Mouse (Mus musculus): ENCODE results near the gene Stpg1. TPM values are rescaled to one million over a fixed set of nuclear protein-coding genes. Genes with fewer than 3 reads are reported as not detected.
A peak's percentile ranks its signal among the peaks of the same experiment; 100 is the strongest.

Gene Stpg1
- polyA plus RNA-seq, 2 experiments = 0.02 TPM; not detected in 1

- peaks cover 71% of the 10 kb centered on the region for H3K27me3 ChIP-seq (ENCODE audit: control insufficient read depth, insufficient read depth, low read length)
- H3K9ac ChIP-seq (replicated peaks) = no peak overlapping the region
- H3K27ac ChIP-seq = no peak overlapping the region
- WGBS (ENCODE audit: insufficient replicate concordance) = 45% methylated on average over 6 of the region's 6 CpGs
- H3K4me2 ChIP-seq (ENCODE audit: low read depth) = no peak overlapping the region
- TF ChIP-seq CTCF (IDR thresholded peaks at IDR 0.05; ENCODE audit: low read depth) (no peak), EP300 (IDR thresholded peaks at IDR 0.05; ENCODE audit: low read depth) (no peak)
- no peak for ATAC-seq (ENCODE audit: insufficient read depth)
- H3K9me3 ChIP-seq (ENCODE audit: control insufficient read depth, low read length) = no peaks in the 10 kb centered on the region
- peaks cover 0 to 3% of the 10 kb centered on the region in 2 experiments; a peak in 2 of 4 replicates for H3K4me1 ChIP-seq (replicated peaks; ENCODE audit: control insufficient read depth in 2 of 2, insufficient read depth in 2 of 2, low read length in 1 of 2)
- no peaks in the 10 kb centered on the region for H3K36me3 ChIP-seq (replicated peaks; ENCODE audit: control insufficient read depth, insufficient read depth, low read depth)
- no peak for DNase-seq (ENCODE audit: low read depth in 3 of 3, low spot score in 3 of 3)
- H3K4me3 ChIP-seq (ENCODE audit: insufficient read depth in 1 of 2, low read depth in 2 of 2, low read length in 2 of 2) = no peak overlapping the region
Observed at GRCm38 (mm10) chr4:135571037-135571550, 76.5 kb downstream of the Stpg1 start.

- no peak for TF ChIP-seq CTCF (IDR thresholded peaks at IDR 0.05; ENCODE audit: low read depth)
- no peak for TF ChIP-seq EP300 (IDR thresholded peaks at IDR 0.05; ENCODE audit: low read depth)
- Histone ChIP-seq H3K9ac (replicated peaks) (no peak overlapping the region), H3K36me3 (replicated peaks; ENCODE audit: control insufficient read depth, insufficient read depth, low read depth) (no peaks in the 10 kb centered on the region), H3K9me3 (ENCODE audit: control insufficient read depth, low read length) (no peaks in the 10 kb centered on the region), H3K4me1 (replicated peaks; ENCODE audit: control insufficient read depth in 2 of 2, insufficient read depth in 2 of 2, low read length in 1 of 2) (peaks cover 0 to 3% of the 10 kb centered on the region in 2 experiments; a peak in 2 of 4 replicates), H3K4me2 (ENCODE audit: low read depth) (no peak overlapping the region), H3K27ac (no peak overlapping the region), H3K4me3 (ENCODE audit: insufficient read depth in 1 of 2, low read depth in 2 of 2, low read length in 2 of 2) (no peak overlapping the region), H3K27me3 (ENCODE audit: control insufficient read depth, insufficient read depth, low read length) (peaks cover 71% of the 10 kb centered on the region)
- 4% methylated on average over 8 of the region's 8 CpGs for WGBS (ENCODE audit: insufficient replicate concordance)
- DNase-seq (ENCODE audit: low read depth in 3 of 3, low spot score in 3 of 3) (no peak), ATAC-seq (ENCODE audit: insufficient read depth) (no peak)
Observed at GRCm38 (mm10) chr4:135572276-135572675, 77.7 kb downstream of the Stpg1 start.

- H3K4me3 ChIP-seq (ENCODE audit: insufficient read depth in 1 of 2, low read depth in 2 of 2, low read length in 2 of 2) = no peak within 1 kb of the TSS
Observed at GRCm38 (mm10) chr4:135573251-135573808, 78.7 kb downstream of the Stpg1 start, which contains the start of gene Grhl3. Gene Grhl3, minus strand, starts transcription at chr4:135573630.

GRCm38 (mm10) chr4:135575365-135576140 lies 81.0 kb downstream of the Stpg1 start:
- no peak overlapping the region for H3K27ac ChIP-seq

More at GRCm38 (mm10) chr4:135573251-135573808, 78.7 kb downstream of the Stpg1 start, which contains the start of gene Grhl3:
- Histone ChIP-seq H3K4me1 (replicated peaks; ENCODE audit: control insufficient read depth in 2 of 2, insufficient read depth in 2 of 2, low read length in 1 of 2) (peaks cover 0 to 3% of the 10 kb centered on the region in 2 experiments; a peak in 2 of 4 replicates), H3K9me3 (ENCODE audit: control insufficient read depth, low read length) (no peaks in the 10 kb centered on the region), H3K9ac (replicated peaks) (no peak within 1 kb of the TSS), H3K36me3 (replicated peaks; ENCODE audit: control insufficient read depth, insufficient read depth, low read depth) (no peaks in the 10 kb centered on the region), H3K27me3 (ENCODE audit: control insufficient read depth, insufficient read depth, low read length) (peaks cover 61% of the 10 kb centered on the region), H3K4me2 (ENCODE audit: low read depth) (peak within 1 kb of the TSS; percentile 3), H3K27ac (no peak within 1 kb of the TSS)
- DNase-seq (ENCODE audit: low read depth in 3 of 3, low spot score in 3 of 3) (no peak), ATAC-seq (ENCODE audit: insufficient read depth) (no peak)
- TF ChIP-seq EP300 (IDR thresholded peaks at IDR 0.05; ENCODE audit: low read depth) = no peak
- TF ChIP-seq CTCF (IDR thresholded peaks at IDR 0.05; ENCODE audit: low read depth) = no peak; the same call in 1 of the 2 replicates
- WGBS (ENCODE audit: insufficient replicate concordance) = 1% methylated on average over 31 of the region's 31 CpGs

GRCm38 (mm10) chr4:135578490-135578889 lies 83.9 kb downstream of the Stpg1 start:
- H3K9ac ChIP-seq (replicated peaks) = no peak overlapping the region
- H3K4me1 ChIP-seq (replicated peaks; ENCODE audit: control insufficient read depth in 2 of 2, insufficient read depth in 2 of 2, low read length in 1 of 2) = no peaks in the 10 kb centered on the region
- ATAC-seq (ENCODE audit: insufficient read depth) (no peak), DNase-seq (ENCODE audit: low read depth in 3 of 3, low spot score in 3 of 3) (no peak)
- no peak overlapping the region for H3K27ac ChIP-seq
- TF ChIP-seq CTCF (IDR thresholded peaks at IDR 0.05; ENCODE audit: low read depth) (no peak), EP300 (IDR thresholded peaks at IDR 0.05; ENCODE audit: low read depth) (no peak)
- H3K4me2 ChIP-seq (ENCODE audit: low read depth) = no peak overlapping the region
- no peak overlapping the region for H3K4me3 ChIP-seq (ENCODE audit: insufficient read depth in 1 of 2, low read depth in 2 of 2, low read length in 2 of 2)
- no peaks in the 10 kb centered on the region for H3K36me3 ChIP-seq (replicated peaks; ENCODE audit: control insufficient read depth, insufficient read depth, low read depth)
- peaks cover 12% of the 10 kb centered on the region for H3K27me3 ChIP-seq (ENCODE audit: control insufficient read depth, insufficient read depth, low read length)
- no peaks in the 10 kb centered on the region for H3K9me3 ChIP-seq (ENCODE audit: control insufficient read depth, low read length)
- 73% methylated on average over 5 of the region's 5 CpGs for WGBS (ENCODE audit: insufficient replicate concordance)

More at GRCm38 (mm10) chr4:135575365-135576140, 81.0 kb downstream of the Stpg1 start:
- no peaks in the 10 kb centered on the region for H3K9me3 ChIP-seq (ENCODE audit: control insufficient read depth, low read length)
- H3K4me2 ChIP-seq (ENCODE audit: low read depth) = no peak overlapping the region
- H3K9ac ChIP-seq (replicated peaks) = no peak overlapping the region
- H3K27me3 ChIP-seq (ENCODE audit: control insufficient read depth, insufficient read depth, low read length) = peaks cover 39% of the 10 kb centered on the region
- no peaks in the 10 kb centered on the region for H3K36me3 ChIP-seq (replicated peaks; ENCODE audit: control insufficient read depth, insufficient read depth, low read depth)
- DNase-seq (ENCODE audit: low read depth in 3 of 3, low spot score in 3 of 3) (no peak), ATAC-seq (ENCODE audit: insufficient read depth) (no peak)
- no peak overlapping the region for H3K4me3 ChIP-seq (ENCODE audit: insufficient read depth in 1 of 2, low read depth in 2 of 2, low read length in 2 of 2)
- H3K4me1 ChIP-seq (replicated peaks; ENCODE audit: control insufficient read depth in 2 of 2, insufficient read depth in 2 of 2, low read length in 1 of 2) = no peaks in the 10 kb centered on the region
- 47% methylated on average over 15 of the region's 15 CpGs for WGBS (ENCODE audit: insufficient replicate concordance)
- TF ChIP-seq EP300 (IDR thresholded peaks at IDR 0.05; ENCODE audit: low read depth) (no peak), CTCF (IDR thresholded peaks at IDR 0.05; ENCODE audit: low read depth) (no peak)
